Mouse (Mus musculus) cerebellum, adult 2 months (tissue): Measurements from ENCODE around the gene Gjb2. TPM values are rescaled to one million over a fixed set of nuclear protein-coding genes. Genes with fewer than 3 reads are reported as not detected.

ENCODE experiments used
- DNase-seq, 2 experiments: peaks; one replicate each; pipeline ENCODE4 v3.0.0; 2021
- H3K27ac ChIP-seq: fragments of 200-500 bp; 2 replicates; pipeline ENCODE4 v1.5.1; 2012; ENCODE audit warnings: low read length, control low read depth, inconsistent platforms; ENCODE audit not compliant: insufficient read depth
- H3K27me3 ChIP-seq: fragments of 200-500 bp; 2 replicates; pipeline ENCODE4 v1.6.1; 2012; ENCODE audit warnings: inconsistent platforms, mild to moderate bottlenecking, low read length, moderate library complexity; ENCODE audit not compliant: control insufficient read depth, insufficient read depth
- H3K4me1 ChIP-seq: fragments of 200-500 bp; 2 replicates; pipeline ENCODE4 v1.6.1; 2011; ENCODE audit warnings: low read length; ENCODE audit not compliant: control insufficient read depth, insufficient read depth
- H3K4me3 ChIP-seq: fragments of 200-500 bp; replicated peaks from 2 replicates; pipeline ENCODE3; 2011; ENCODE audit warnings: mild to moderate bottlenecking, low read depth, low read length, control low read depth; ENCODE audit not compliant: insufficient read depth
- CTCF ChIP-seq: fragments of 200-500 bp; IDR thresholded peaks from 2 replicates; pipeline ENCODE4 v1.5.1; 2011; ENCODE audit warnings: low read depth, mild to moderate bottlenecking, control low read depth, low read length, moderate library complexity, borderline replicate concordance; ENCODE audit not compliant: insufficient read depth
- POLR2A ChIP-seq: fragments of 200-500 bp; IDR thresholded peaks from 2 replicates; pipeline ENCODE4 v1.6.1; 2011; ENCODE audit warnings: low read length, control low read depth, borderline replicate concordance; ENCODE audit not compliant: insufficient read depth
- WGBS: fragments of 180-500 bp; shearing (Covaris S2); methylation state at CpG from one replicate; pipeline ENCODE4 v1.1.7; 2018; 5-methylcytosine and 5-hydroxymethylcytosine counted together
- polyA plus RNA-seq: library from polyadenylated mRNA; depleted of rRNA; stranded (reverse); fragments of >200 nt; gene quantifications from 2 replicates; pipeline ENCODE4 v1.2.3, GENCODE M21; 2012; rRNA removed

Gjb2 gene
- polyA plus RNA-seq, 1 experiment, result 5.6 TPM

GRCm38 (mm10) chr14:57057563-57058321 lies 46.8 kb downstream of the Gjb2 start, which contains the start of gene Gja3:
Gene Gja3, minus strand, starts transcription at chr14:57058100.
- under 1% methylated on average over 75 of the region's 79 CpGs for WGBS
- TF ChIP-seq POLR2A (no peak), CTCF (no peak)

GRCm38 (mm10) chr14:57057204-57057562 lies 47.3 kb downstream of the Gjb2 start:
- H3K27ac ChIP-seq, result no peak overlapping the region
- H3K4me3 ChIP-seq, result no peak overlapping the region
- WGBS, result 5% methylated on average over 19 of the region's 19 CpGs
- no peaks in the 10 kb centered on the region; the same call in 1 of the 2 replicates for H3K27me3 ChIP-seq
- no peak for TF ChIP-seq POLR2A
- TF ChIP-seq CTCF, result no peak
- H3K4me1 ChIP-seq, result no peaks in the 10 kb centered on the region
- DNase-seq, result no peak

More at GRCm38 (mm10) chr14:57057563-57058321, 46.8 kb downstream of the Gjb2 start, which contains the start of gene Gja3:
- Histone ChIP-seq H3K27ac (no peak within 1 kb of the TSS), H3K4me3 (no peak within 1 kb of the TSS), H3K4me1 (no peaks in the 10 kb centered on the region), H3K27me3 (no peaks in the 10 kb centered on the region; the same call in 1 of the 2 replicates)
- no peak for DNase-seq

GRCm38 (mm10) chr14:57052713-57053112 lies 51.8 kb downstream of the Gjb2 start:
- no peak overlapping the region for H3K4me3 ChIP-seq
- 70% methylated on average over 6 of the region's 6 CpGs for WGBS
- DNase-seq, result no peak
- TF ChIP-seq POLR2A, result no peak
- H3K27me3 ChIP-seq, result no peaks in the 10 kb centered on the region; the same call in 1 of the 2 replicates
- H3K4me1 ChIP-seq, result no peaks in the 10 kb centered on the region
- no peak overlapping the region for H3K27ac ChIP-seq

Other genes with a start within 250 kb of the Gjb2 start
- 41.5 and 44.3 TPM in 2 replicates for gene Zmym2, start 218.0 kb downstream of the Gjb2 start, polyA plus RNA-seq
- 0.08 TPM in 1 of 2 replicates, not detected in the other for gene Gja3, start 46.6 kb downstream of the Gjb2 start, polyA plus RNA-seq
- gene Gm4491, start 11.2 kb upstream of the Gjb2 start, polyA plus RNA-seq, result 0.41 and 0.51 TPM in 2 replicates
- gene Gjb6, start 28.9 kb upstream of the Gjb2 start, polyA plus RNA-seq, result 91.0 and 102 TPM in 2 replicates